Mouse (Mus musculus): Measurements from ENCODE around the gene Ube2j2. TPM values are rescaled to one million over a fixed set of nuclear protein-coding genes. Genes with fewer than 3 reads are reported as not detected.
A peak's percentile ranks its signal among the peaks of the same experiment; 100 is the strongest.

Ube2j2 gene
- polyA plus RNA-seq, 1 experiment from 2014 or later = 123 TPM

DNA sequence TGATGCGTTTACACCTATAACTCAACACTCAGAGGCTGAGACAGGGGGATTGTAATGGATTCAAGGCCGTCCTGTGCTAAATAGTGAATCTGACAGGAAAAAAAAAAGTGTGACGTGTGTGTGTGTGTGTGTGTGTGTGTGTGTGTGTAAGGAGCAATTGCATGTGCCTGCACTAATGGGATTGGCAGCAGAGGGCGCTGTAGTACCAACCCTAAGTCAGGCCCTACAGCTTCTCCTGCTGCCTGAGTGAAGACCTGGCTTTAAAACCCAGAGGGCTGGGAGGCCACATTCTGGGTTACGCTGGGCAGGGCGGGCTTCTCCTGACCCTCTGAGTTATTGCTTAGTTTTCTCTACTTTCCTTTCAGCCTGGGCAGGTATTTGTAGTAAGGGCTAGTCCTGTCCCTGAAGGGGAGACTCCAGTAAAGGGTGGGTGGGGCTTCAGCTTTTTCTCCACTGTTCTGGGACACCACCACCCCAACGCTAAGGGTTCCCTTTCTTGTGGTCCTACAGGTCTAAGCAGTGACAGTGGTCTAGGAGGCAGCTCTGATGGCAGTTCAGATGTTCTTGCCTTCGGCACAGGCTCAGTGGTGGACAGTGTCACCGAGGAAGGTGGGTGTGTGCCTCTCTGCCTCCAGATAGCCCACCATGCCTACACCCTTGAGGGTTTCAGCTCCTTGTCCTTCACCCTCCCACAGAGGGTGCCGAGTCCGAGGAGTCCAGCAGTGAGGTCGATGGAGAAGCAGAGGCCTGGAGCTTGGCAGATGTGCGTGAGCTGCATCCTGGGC, 39.1 kb upstream of the Ube2j2 start:
- no peak for ATAC-seq (ENCODE audit: low read depth)
- H3K36me3 ChIP-seq (ENCODE audit: control insufficient read depth, insufficient read depth, low read length) = peaks cover 64% of the 10 kb centered on the region
- no peaks in the 10 kb centered on the region for H3K4me1 ChIP-seq (ENCODE audit: control insufficient read depth, insufficient read depth, low read length)
- H3K4me3 ChIP-seq (ENCODE audit: low read depth, low read length) = no peak overlapping the region
- no peak overlapping the region for H3K9ac ChIP-seq (replicated peaks; ENCODE audit: low read depth, low read length)
- no peaks in the 10 kb centered on the region for H3K9me3 ChIP-seq (ENCODE audit: control insufficient read depth, low read length)
- H3K4me2 ChIP-seq (ENCODE audit: low read depth, low read length) = no peak overlapping the region
- 93% methylated on average over 13 of the region's 13 CpGs for WGBS
- H3K27ac ChIP-seq (ENCODE audit: low read depth, low read length) = no peak overlapping the region
- H3K27me3 ChIP-seq (ENCODE audit: control insufficient read depth, insufficient read depth, low read length) = no peaks in the 10 kb centered on the region

DNA sequence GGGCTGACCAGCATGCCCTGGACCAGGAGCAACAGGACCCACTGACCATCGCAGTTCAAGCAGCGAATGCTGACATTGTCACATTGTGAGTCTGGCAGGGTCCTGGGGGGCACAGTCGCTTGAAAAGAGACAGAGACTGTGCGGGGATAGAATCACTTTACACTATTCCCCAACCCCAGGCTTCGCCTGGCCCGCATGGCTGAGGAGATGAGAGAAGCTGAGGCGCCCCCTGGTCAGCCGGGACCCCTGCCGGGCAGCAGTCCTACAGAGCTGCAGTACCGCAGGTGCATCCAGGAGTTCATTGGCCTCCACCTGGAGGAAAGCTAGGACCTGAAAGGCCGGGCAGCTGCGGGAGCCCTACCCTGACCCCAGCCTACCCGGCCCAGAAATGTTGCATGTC, 38.0 kb upstream of the Ube2j2 start:
- 88% methylated on average over 13 of the region's 13 CpGs for WGBS
- no peaks in the 10 kb centered on the region for H3K4me1 ChIP-seq (ENCODE audit: control insufficient read depth, insufficient read depth, low read length)

DNA sequence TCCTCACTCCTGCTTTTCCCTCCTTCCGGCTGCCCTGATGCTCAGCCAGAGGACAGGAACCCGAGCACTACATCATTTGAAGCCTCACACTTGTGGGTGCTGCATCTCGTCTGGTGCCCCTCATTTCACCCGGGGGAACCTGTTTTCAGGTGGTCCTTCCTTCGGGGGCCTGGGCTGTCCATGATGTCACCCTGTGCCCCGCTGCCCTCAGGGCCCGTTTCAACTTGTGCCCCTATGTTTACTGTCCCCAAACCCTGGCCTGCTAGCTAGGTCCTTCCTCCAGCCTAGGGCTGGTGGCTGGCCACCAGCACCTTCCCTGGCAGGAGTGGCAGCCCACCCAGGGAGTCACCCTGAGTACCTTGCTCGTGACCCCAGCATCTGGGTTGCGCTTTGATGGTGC, 37.5 kb upstream of the Ube2j2 start:
- no peak overlapping the region for H3K27ac ChIP-seq (ENCODE audit: low read depth, low read length)
- H3K27me3 ChIP-seq (ENCODE audit: control insufficient read depth, insufficient read depth, low read length) = no peaks in the 10 kb centered on the region
- H3K9me3 ChIP-seq (ENCODE audit: control insufficient read depth, low read length) = no peaks in the 10 kb centered on the region
- H3K9ac ChIP-seq (replicated peaks; ENCODE audit: low read depth, low read length) = no peak overlapping the region
- H3K4me2 ChIP-seq (ENCODE audit: low read depth, low read length) = no peak overlapping the region
- no peak for ATAC-seq (ENCODE audit: low read depth)
- peaks cover 48% of the 10 kb centered on the region for H3K36me3 ChIP-seq (ENCODE audit: control insufficient read depth, insufficient read depth, low read length)
- no peaks in the 10 kb centered on the region for H3K4me1 ChIP-seq (ENCODE audit: control insufficient read depth, insufficient read depth, low read length)
- WGBS = 84% methylated on average over 9 of the region's 9 CpGs
- H3K4me3 ChIP-seq (ENCODE audit: low read depth, low read length) = no peak overlapping the region

More for the DNA sequence above, 38.0 kb upstream of the Ube2j2 start:
- no peak overlapping the region for H3K4me2 ChIP-seq (ENCODE audit: low read depth, low read length)
- no peak overlapping the region for H3K27ac ChIP-seq (ENCODE audit: low read depth, low read length)
- H3K9me3 ChIP-seq (ENCODE audit: control insufficient read depth, low read length) = no peaks in the 10 kb centered on the region
- ATAC-seq (ENCODE audit: low read depth) = no peak
- peaks cover 53% of the 10 kb centered on the region for H3K36me3 ChIP-seq (ENCODE audit: control insufficient read depth, insufficient read depth, low read length)
- no peak overlapping the region for H3K9ac ChIP-seq (replicated peaks; ENCODE audit: low read depth, low read length)
- H3K27me3 ChIP-seq (ENCODE audit: control insufficient read depth, insufficient read depth, low read length) = no peaks in the 10 kb centered on the region
- no peak overlapping the region for H3K4me3 ChIP-seq (ENCODE audit: low read depth, low read length)

DNA sequence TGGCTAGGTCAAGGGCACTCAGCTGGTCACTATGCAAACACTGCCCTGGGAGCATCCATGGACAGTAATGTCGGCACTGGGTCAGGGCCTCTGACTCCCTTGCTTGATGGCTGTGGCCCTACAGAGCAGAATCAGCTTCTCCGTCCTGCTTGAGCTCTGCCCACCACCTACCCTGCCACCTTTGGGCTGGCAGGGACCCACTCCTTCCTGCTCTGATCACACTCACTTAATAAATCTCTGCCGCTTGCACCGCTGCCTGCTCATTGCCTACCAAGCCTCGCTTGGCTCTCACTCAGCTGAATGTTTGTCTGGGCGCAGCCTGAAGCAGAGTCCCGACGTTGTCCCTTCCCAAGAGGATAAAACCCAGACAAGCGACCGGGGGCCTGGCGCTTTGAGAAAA, 36.6 kb upstream of the Ube2j2 start:
- ATAC-seq (ENCODE audit: low read depth) = no peak
- H3K36me3 ChIP-seq (ENCODE audit: control insufficient read depth, insufficient read depth, low read length) = peaks cover 41% of the 10 kb centered on the region

DNA sequence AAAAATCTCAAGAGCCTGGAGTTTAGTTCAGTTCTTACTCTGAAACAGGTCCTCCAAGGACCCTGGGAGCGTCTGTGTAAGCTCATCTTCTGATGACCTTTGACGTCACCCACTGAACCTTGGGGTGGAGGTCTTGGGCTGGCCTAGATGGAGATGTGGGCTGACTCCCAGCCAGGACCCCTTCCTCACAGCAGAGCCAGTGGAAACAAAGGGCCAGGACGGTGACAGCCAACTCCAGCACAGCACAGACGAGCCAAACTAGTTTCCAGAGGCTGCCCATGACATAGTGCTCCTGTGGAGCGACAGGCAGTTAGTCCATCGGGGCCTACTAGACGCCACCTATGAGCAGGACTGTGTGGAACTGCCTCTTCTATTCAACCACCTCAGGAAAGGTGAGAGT, 35.4 kb upstream of the Ube2j2 start:
- ATAC-seq (ENCODE audit: low read depth) = no peak
- H3K27me3 ChIP-seq (ENCODE audit: control insufficient read depth, insufficient read depth, low read length) = no peaks in the 10 kb centered on the region
- no peaks in the 10 kb centered on the region for H3K4me1 ChIP-seq (ENCODE audit: control insufficient read depth, insufficient read depth, low read length)
- no peak overlapping the region for H3K4me3 ChIP-seq (ENCODE audit: low read depth, low read length)
- H3K9ac ChIP-seq (replicated peaks; ENCODE audit: low read depth, low read length) = no peak overlapping the region
- no peak overlapping the region for H3K27ac ChIP-seq (ENCODE audit: low read depth, low read length)
- H3K4me2 ChIP-seq (ENCODE audit: low read depth, low read length) = no peak overlapping the region
- peaks cover 28% of the 10 kb centered on the region for H3K36me3 ChIP-seq (ENCODE audit: control insufficient read depth, insufficient read depth, low read length)
- no peaks in the 10 kb centered on the region for H3K9me3 ChIP-seq (ENCODE audit: control insufficient read depth, low read length)
- 80% methylated on average over 7 of the region's 7 CpGs for WGBS

More for the DNA sequence above, 36.6 kb upstream of the Ube2j2 start:
- Histone ChIP-seq H3K9ac (replicated peaks; ENCODE audit: low read depth, low read length) (no peak overlapping the region), H3K4me1 (ENCODE audit: control insufficient read depth, insufficient read depth, low read length) (no peaks in the 10 kb centered on the region), H3K4me2 (ENCODE audit: low read depth, low read length) (no peak overlapping the region), H3K27ac (ENCODE audit: low read depth, low read length) (no peak overlapping the region), H3K4me3 (ENCODE audit: low read depth, low read length) (no peak overlapping the region), H3K27me3 (ENCODE audit: control insufficient read depth, insufficient read depth, low read length) (no peaks in the 10 kb centered on the region), H3K9me3 (ENCODE audit: control insufficient read depth, low read length) (no peaks in the 10 kb centered on the region)
- WGBS = 88% methylated on average over 11 of the region's 11 CpGs

DNA sequence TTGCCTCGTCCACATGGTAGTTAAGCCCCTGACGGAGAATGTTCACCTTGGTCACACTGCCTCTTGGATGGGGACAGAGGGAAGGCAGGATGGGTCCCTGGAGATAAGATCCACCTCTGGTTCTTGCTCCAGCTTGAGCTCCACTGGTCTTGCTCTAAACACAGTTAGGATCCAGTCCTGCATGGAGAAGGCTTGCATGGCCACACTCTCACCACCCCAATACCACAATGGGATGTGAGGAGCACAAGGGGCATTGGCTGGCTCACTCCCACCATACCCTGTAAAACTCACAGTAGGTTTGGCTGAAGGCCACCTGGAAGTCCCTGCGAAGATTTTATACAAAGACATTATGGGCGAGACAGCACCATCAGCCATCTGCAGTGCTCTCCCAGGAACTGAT, 34.9 kb upstream of the Ube2j2 start:
- no peaks in the 10 kb centered on the region for H3K4me1 ChIP-seq (ENCODE audit: control insufficient read depth, insufficient read depth, low read length)

DNA sequence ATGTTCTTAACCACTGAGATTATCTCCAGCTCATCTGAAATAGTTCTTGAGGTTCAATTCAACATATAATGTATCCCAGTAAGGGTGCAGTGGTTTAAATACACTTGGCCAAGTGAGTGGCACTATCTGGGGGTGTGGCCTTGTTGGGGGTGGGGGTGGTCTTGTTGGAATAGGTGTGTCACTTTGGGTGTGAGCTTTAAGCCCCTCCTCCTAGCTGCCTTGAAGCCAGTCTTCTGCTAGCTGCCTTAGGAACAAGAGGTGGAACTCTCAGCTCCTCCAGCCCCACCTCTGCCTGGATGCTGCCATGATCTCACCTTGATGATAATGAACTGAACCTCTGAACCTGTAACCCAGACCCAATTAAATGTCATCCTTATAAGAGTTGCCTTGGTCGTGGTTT, 11.6 kb upstream of the Ube2j2 start:
- no peak overlapping the region for H3K4me2 ChIP-seq (ENCODE audit: low read depth, low read length)
- H3K9ac ChIP-seq (replicated peaks; ENCODE audit: low read depth, low read length) = no peak overlapping the region
- no peak overlapping the region for H3K27ac ChIP-seq (ENCODE audit: low read depth, low read length)
- H3K4me1 ChIP-seq (ENCODE audit: control insufficient read depth, insufficient read depth, low read length) = no peaks in the 10 kb centered on the region
- no peak overlapping the region for H3K4me3 ChIP-seq (ENCODE audit: low read depth, low read length)
- no peaks in the 10 kb centered on the region for H3K27me3 ChIP-seq (ENCODE audit: control insufficient read depth, insufficient read depth, low read length)
- ATAC-seq (ENCODE audit: low read depth) = no peak
- H3K9me3 ChIP-seq (ENCODE audit: control insufficient read depth, low read length) = no peaks in the 10 kb centered on the region
- H3K36me3 ChIP-seq (ENCODE audit: control insufficient read depth, insufficient read depth, low read length) = no peaks in the 10 kb centered on the region
- 71% methylated on average over 1 of the region's 1 CpGs for WGBS

More for the DNA sequence above, 34.9 kb upstream of the Ube2j2 start:
- no peaks in the 10 kb centered on the region for H3K9me3 ChIP-seq (ENCODE audit: control insufficient read depth, low read length)
- no peaks in the 10 kb centered on the region for H3K27me3 ChIP-seq (ENCODE audit: control insufficient read depth, insufficient read depth, low read length)
- H3K27ac ChIP-seq (ENCODE audit: low read depth, low read length) = no peak overlapping the region
- 87% methylated on average over 4 of the region's 4 CpGs for WGBS
- peaks cover 23% of the 10 kb centered on the region for H3K36me3 ChIP-seq (ENCODE audit: control insufficient read depth, insufficient read depth, low read length)
- ATAC-seq (ENCODE audit: low read depth) = no peak
- H3K4me2 ChIP-seq (ENCODE audit: low read depth, low read length) = no peak overlapping the region
- no peak overlapping the region for H3K4me3 ChIP-seq (ENCODE audit: low read depth, low read length)
- H3K9ac ChIP-seq (replicated peaks; ENCODE audit: low read depth, low read length) = no peak overlapping the region

DNA sequence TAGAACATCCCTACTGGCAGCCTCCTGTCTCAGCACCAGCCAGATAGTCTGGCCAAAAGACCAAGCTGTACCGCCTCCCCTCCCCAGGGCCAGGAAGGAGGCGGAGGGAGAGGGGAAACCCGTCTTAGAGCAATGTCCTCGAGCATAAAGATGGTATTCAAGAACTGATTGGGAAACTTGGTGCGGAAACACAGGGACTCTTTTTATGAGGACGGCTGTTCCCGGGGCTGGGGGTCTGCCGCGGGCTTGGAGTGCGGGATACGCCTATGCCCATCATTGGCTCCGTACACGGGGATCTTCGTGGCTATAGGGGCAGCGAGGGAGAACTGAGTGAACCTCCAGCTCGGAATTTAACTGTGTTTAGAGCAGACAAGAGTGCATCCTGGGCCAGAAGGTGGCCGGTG, 580 bp upstream of the Ube2j2 start:
- peaks cover 16% of the 10 kb centered on the region for H3K4me1 ChIP-seq (ENCODE audit: control insufficient read depth, insufficient read depth, low read length)
- peaks cover 7% of the 10 kb centered on the region; the same call in 1 of the 2 replicates for H3K36me3 ChIP-seq (ENCODE audit: control insufficient read depth, insufficient read depth, low read length)
- H3K27ac ChIP-seq (ENCODE audit: low read depth, low read length) = peak overlapping the region; percentile 76
- peak; percentile 48 for ATAC-seq (ENCODE audit: low read depth)
- peak overlapping the region; percentile 93 for H3K4me3 ChIP-seq (ENCODE audit: low read depth, low read length)
- no peaks in the 10 kb centered on the region for H3K9me3 ChIP-seq (ENCODE audit: control insufficient read depth, low read length)
- peak overlapping the region; percentile 84 for H3K9ac ChIP-seq (replicated peaks; ENCODE audit: low read depth, low read length)
- WGBS = 2% methylated on average over 17 of the region's 17 CpGs
- H3K27me3 ChIP-seq (ENCODE audit: control insufficient read depth, insufficient read depth, low read length) = no peaks in the 10 kb centered on the region
- H3K4me2 ChIP-seq (ENCODE audit: low read depth, low read length) = peak overlapping the region; percentile 93

DNA sequence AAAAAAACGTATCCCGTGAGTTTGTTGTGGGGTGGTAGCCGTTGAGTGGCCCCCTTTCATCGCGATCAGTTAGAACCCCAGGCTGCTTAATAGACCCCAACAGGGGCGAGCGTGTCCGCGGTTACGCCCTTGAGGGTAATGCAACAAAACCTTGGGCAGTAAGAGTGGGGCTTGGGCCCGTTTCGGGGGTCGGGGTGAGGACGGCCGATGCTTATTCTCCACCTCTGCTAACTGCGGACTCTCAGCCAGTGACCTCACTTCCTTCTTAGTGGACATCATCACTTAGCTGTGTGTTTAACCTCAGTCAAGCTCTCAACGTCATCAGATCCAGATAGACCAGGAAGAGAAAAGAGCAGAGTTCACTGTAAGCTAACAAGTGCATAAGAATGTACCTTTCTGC, 640 bp downstream of the Ube2j2 start:
- Histone ChIP-seq H3K4me3 (ENCODE audit: low read depth, low read length) (peak overlapping the region; percentile 93), H3K4me1 (ENCODE audit: control insufficient read depth, insufficient read depth, low read length) (peaks cover 16% of the 10 kb centered on the region), H3K4me2 (ENCODE audit: low read depth, low read length) (peak overlapping the region; percentile 93), H3K9me3 (ENCODE audit: control insufficient read depth, low read length) (no peaks in the 10 kb centered on the region), H3K9ac (replicated peaks; ENCODE audit: low read depth, low read length) (peak overlapping the region; percentile 84), H3K36me3 (ENCODE audit: control insufficient read depth, insufficient read depth, low read length) (peaks cover 19% of the 10 kb centered on the region), H3K27me3 (ENCODE audit: control insufficient read depth, insufficient read depth, low read length) (no peaks in the 10 kb centered on the region), H3K27ac (ENCODE audit: low read depth, low read length) (peak overlapping the region; percentile 76)
- ATAC-seq (ENCODE audit: low read depth) = peak; percentile 22; the same call in 1 of the 2 replicates
- under 1% methylated on average over 17 of the region's 17 CpGs for WGBS
